Mouse (Mus musculus) stomach, postnatal 0 days (tissue): ENCODE measurements around the gene Atf6b.

Source experiments
- CTCF ChIP-seq: IDR thresholded peaks from 2 replicates; pipeline ENCODE4 v1.5.1; 2016; ENCODE audit warnings: antibody characterized with exemption, low read depth, mild to moderate bottlenecking, moderate library complexity
- EP300 ChIP-seq: optimal IDR thresholded peaks from 2 replicates; pipeline ENCODE3; 2016; ENCODE audit warnings: antibody characterized with exemption

DNA sequence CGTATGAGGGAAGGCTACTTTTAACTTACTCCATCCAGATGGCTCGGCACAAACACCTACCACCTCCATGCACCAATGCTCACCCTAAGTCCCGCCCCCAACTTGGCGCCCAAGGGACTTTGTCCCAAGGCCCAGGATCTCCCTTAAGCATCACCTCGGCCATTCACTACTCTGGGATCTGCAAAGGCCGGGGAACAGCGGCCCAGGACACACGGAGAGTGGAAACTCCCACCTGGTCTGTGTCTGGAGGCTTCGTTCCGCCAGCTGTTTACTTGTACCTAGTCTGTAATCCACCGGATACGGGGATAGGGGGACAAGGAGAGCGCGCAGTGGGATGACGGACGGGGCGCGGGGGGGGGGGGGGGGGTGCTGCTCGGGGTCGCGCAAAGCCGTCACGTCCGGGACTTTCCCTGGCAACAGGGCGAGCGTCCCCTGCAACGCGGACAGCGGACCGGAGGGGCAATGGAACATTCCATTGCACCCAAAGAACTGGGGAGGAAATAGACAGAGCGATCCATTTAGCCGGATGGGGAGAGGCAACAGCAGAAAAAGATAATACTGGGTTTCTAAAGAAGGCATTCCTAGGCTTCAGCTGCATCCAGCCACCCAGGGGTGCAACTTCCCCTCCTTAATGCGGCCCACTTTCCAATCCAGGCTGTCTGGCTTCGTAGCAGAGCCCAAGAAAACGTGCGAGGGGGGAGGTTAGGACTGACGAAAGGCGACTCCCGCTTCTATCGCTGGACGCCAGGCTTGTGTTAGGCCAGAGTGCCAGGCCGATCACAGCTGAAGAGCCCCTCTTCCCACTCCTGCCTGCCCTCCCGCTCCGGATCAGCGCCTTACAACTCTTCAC, 19.6 kb upstream of the Atf6b start:
- TF ChIP-seq CTCF (0 out of 2 replicates have a peak, but pooled peaks have one; percentile 1), EP300 (no peak)
